Mouse (Mus musculus) embryonic facial prominence, embryonic 12.5 days (tissue): Measurements from ENCODE around the gene Hgfac. TPM values are rescaled to one million over a fixed set of nuclear protein-coding genes. Genes with fewer than 3 reads are reported as not detected.

Experiments used
- ATAC-seq: fragments of 200-750 bp; cut with Nextera tagmentation; 2 replicates; pipeline ENCODE4 v1.8.0; 2017; ENCODE audit not compliant: insufficient number of reproducible peaks, insufficient read depth, low FRiP score, low TSS enrichment
- H3K27ac ChIP-seq: fragments of 300-500 bp; sonication (generic); 2 replicates; pipeline ENCODE4 v1.5.1; 2016; ENCODE audit warnings: mild to moderate bottlenecking
- H3K27me3 ChIP-seq: fragments of 300-500 bp; sonication (generic); 2 replicates; pipeline ENCODE4 v1.6.1; 2016; ENCODE audit warnings: mild to moderate bottlenecking, moderate library complexity
- H3K36me3 ChIP-seq: fragments of 300-500 bp; sonication (generic); 2 replicates; pipeline ENCODE4 v1.6.1; 2016; ENCODE audit warnings: mild to moderate bottlenecking
- H3K4me1 ChIP-seq: fragments of 300-500 bp; sonication (generic); 2 replicates; pipeline ENCODE4 v1.6.1; 2016
- H3K4me2 ChIP-seq: fragments of 300-500 bp; sonication (generic); replicated peaks from 2 replicates; pipeline ENCODE4 v1.6.1; 2016; ENCODE audit warnings: mild to moderate bottlenecking, moderate library complexity
- H3K4me3 ChIP-seq: fragments of 300-500 bp; sonication (generic); 2 replicates; pipeline ENCODE4 v1.5.1; 2016; ENCODE audit warnings: mild to moderate bottlenecking
- H3K9ac ChIP-seq: fragments of 300-500 bp; sonication (generic); 2 replicates; pipeline ENCODE4 v1.6.1; 2016; ENCODE audit warnings: mild to moderate bottlenecking, moderate library complexity
- H3K9me3 ChIP-seq: fragments of 300-500 bp; sonication (generic); 2 replicates; pipeline ENCODE4 v1.6.1; 2016; ENCODE audit warnings: mild to moderate bottlenecking, moderate library complexity
- WGBS: fragments of 180-500 bp; shearing (Covaris S2); methylation state at CpG from one replicate; pipeline ENCODE4 v1.1.7; 2016; 5-methylcytosine and 5-hydroxymethylcytosine counted together
- microRNA-seq: library from miRNA; unstranded; fragments of <30 nt; microRNA quantifications from one replicate; pipeline ENCODE4, GENCODE M21; 2017
- polyA plus RNA-seq: library from polyadenylated mRNA; unstranded; fragments of >200 nt; fragmentation: Nextera tagmentation; extraction: Ambion mirVana; gene quantifications from 2 replicates; pipeline ENCODE4 v1.2.1, GENCODE M21; 2016

Gene Hgfac
- polyA plus RNA-seq, 1 experiment from 2014 or later: 0.67 TPM

DNA sequence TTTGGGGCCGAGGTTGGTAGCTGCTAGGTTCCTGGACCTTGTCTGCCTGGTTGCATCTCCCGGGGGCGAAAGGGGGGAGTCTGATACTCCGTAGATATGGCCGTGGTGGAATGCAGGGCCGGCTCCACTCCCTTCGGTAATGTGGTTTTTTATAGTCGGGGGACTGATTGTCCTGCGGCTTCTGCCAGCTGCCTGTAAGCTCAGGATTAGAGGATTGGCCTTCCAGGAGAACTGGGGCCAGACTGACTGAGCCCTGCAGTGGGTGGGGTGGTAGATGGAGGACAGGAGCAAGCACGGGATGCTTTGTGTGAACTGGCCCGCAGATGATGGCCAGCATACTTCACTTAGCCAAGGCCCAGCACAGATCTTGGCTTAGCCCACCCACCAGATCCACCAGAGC, 31.9 kb downstream of the Hgfac start:
- no peaks in the 10 kb centered on the region for H3K4me1 ChIP-seq
- WGBS: 77% methylated on average over 11 of the region's 11 CpGs
- no peak for ATAC-seq
- no peaks in the 10 kb centered on the region for H3K9me3 ChIP-seq
- H3K27ac ChIP-seq: no peak overlapping the region
- H3K36me3 ChIP-seq: no peaks in the 10 kb centered on the region
- no peak overlapping the region for H3K9ac ChIP-seq
- H3K4me3 ChIP-seq: no peak overlapping the region
- H3K4me2 ChIP-seq: no peak overlapping the region
- H3K27me3 ChIP-seq: peaks cover 9% of the 10 kb centered on the region

DNA sequence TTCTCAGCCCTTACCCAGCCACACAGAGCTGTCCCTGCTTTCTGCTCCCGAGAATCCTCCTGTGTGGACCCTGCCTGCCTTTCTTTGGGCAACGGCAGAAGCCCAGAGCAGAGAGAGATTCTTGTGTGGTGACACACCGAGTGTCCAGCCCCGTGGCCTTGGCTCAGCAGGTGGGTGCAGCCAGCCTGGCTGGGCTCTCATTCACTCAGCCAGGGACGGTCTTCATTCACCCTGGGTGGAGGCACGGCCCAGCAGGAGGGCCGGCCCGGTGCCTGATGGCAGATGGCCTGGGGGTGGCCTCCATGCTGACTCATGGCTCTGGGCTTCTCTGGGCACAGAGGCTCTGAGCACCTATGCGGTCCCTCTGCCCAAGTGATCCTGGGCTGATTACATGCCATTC, 32.7 kb downstream of the Hgfac start:
- H3K4me2 ChIP-seq: no peak overlapping the region
- H3K27me3 ChIP-seq: peaks cover 17% of the 10 kb centered on the region
- H3K9ac ChIP-seq: no peak overlapping the region
- no peak overlapping the region for H3K4me3 ChIP-seq
- 60% methylated on average over 9 of the region's 9 CpGs for WGBS
- H3K4me1 ChIP-seq: no peaks in the 10 kb centered on the region
- no peak overlapping the region for H3K27ac ChIP-seq
- H3K36me3 ChIP-seq: no peaks in the 10 kb centered on the region
- no peak for ATAC-seq
- no peaks in the 10 kb centered on the region for H3K9me3 ChIP-seq

DNA sequence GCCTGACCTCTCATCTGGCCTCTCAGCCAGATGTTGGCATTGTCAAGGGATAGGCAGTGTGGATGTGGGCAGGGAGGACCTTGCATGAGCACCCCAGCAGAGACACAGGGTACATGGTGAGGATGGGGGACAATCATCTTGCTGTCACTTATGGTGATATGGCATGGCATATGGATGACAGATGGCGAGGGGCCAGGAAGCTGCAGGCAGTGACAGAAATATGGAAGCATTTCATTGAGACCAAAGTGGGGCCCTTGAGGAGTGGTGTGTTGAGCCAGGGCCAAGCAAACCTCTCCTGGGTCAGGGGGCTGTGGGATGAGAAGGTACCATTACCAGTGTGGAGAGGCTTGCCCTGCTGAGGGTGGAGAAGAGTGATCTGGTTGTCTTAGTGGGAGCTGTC, 35.1 kb downstream of the Hgfac start:
- no peak overlapping the region for H3K4me3 ChIP-seq
- H3K36me3 ChIP-seq: no peaks in the 10 kb centered on the region
- H3K4me2 ChIP-seq: no peak overlapping the region
- H3K4me1 ChIP-seq: peaks cover 5% of the 10 kb centered on the region; the same call in 1 of the 2 replicates
- peaks cover 38% of the 10 kb centered on the region for H3K27me3 ChIP-seq
- WGBS: 67% methylated on average over 1 of the region's 1 CpGs
- no peaks in the 10 kb centered on the region for H3K9me3 ChIP-seq
- no peak for ATAC-seq
- no peak overlapping the region for H3K9ac ChIP-seq
- H3K27ac ChIP-seq: no peak overlapping the region

DNA sequence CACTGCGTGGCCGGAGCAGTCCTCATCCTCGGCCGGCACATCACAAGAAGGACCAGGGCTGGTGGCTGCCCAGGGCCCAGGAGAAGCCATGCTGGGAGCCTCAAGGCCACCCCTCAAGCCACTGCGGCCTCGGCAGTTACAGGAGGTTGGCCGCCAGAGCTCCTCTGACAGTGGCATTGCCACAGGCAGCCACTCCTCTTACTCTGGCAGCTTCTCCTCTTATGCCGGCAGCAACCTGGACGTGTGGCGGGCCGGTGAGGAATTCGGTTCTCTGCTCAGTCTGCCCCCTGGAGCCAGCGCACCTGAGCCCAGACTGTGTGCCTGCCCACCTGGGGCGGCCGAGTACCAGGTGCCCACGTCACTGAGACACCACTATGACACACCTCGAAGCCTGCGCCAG, 37.8 kb downstream of the Hgfac start:
- ATAC-seq: no peak
- H3K4me1 ChIP-seq: peaks cover 5% of the 10 kb centered on the region; the same call in 1 of the 2 replicates
- peaks cover 38% of the 10 kb centered on the region for H3K27me3 ChIP-seq
- no peaks in the 10 kb centered on the region for H3K36me3 ChIP-seq
- H3K27ac ChIP-seq: no peak overlapping the region
- no peak overlapping the region for H3K9ac ChIP-seq
- H3K4me3 ChIP-seq: no peak overlapping the region
- H3K9me3 ChIP-seq: no peaks in the 10 kb centered on the region
- 31% methylated on average over 18 of the region's 18 CpGs for WGBS
- no peak overlapping the region; the same call in 1 of the 2 replicates for H3K4me2 ChIP-seq

DNA sequence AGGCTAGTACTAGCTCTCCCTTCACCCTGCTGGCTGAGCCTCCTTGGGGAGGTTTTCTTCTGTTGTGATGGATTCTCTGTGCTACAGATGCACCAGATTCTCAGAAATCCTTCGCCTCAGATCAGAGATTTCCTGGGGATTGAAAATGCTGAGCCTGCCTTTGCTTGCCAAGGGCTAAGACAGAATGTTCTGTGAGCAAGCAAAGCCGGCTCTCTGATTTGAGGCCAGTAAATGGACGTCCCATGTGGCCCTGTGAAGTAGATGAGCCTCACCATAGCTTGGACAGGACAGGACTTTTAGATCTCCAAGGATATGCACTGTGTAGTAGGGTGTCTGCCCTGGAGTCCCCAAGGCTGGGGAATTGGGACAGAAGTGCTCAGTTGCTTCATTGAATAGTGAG, 43.6 kb downstream of the Hgfac start:
- ATAC-seq: no peak
- Histone ChIP-seq H3K9ac (no peak overlapping the region), H3K4me1 (no peaks in the 10 kb centered on the region), H3K27me3 (peaks cover 11% of the 10 kb centered on the region), H3K36me3 (no peaks in the 10 kb centered on the region), H3K4me3 (no peak overlapping the region), H3K27ac (no peak overlapping the region), H3K9me3 (no peaks in the 10 kb centered on the region), H3K4me2 (no peak overlapping the region)
- WGBS: 73% methylated on average over 3 of the region's 3 CpGs

DNA sequence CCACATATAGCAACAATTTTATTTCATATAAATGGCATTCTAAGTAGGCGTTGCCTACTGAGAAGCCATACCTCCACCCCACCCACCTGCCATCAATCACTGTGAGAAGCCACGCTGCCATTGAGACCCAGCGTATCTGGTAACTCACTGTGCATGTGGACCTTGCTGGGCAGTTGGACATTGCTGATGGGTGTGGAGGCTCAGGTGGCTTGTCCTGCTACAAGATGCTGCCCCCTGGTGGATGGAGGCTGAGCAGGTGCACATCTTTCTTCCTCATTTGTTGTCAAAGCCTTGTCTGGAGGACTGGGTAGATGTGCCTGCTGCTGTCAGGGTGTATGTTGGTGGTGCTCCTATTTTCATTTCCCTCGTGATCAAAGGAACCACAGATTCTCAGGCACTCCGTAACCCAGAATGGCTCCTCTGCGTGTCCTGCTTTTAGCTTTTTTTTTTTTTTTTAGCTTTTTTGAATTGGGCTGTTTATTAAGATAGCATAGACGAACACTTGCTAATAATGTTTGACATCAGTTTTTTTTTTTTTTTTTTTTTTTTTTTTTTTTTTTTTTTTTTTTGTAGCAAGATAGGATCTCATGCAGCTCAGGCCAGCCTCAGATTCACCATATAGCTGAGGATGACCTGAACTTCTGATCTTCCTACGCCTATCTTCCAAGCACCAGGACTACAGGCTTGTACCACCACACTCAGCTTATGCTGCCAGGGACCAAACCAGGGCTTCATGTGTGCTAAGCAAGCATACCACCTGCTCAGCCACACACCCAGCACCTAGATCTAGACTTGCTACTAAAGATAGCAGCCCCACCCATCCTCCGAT, 47.7 kb downstream of the Hgfac start:
- H3K9me3 ChIP-seq: no peaks in the 10 kb centered on the region
- WGBS: 70% methylated on average over 9 of the region's 9 CpGs
- no peaks in the 10 kb centered on the region for H3K27me3 ChIP-seq
- no peak for ATAC-seq
- H3K36me3 ChIP-seq: peaks cover 30% of the 10 kb centered on the region
- H3K4me3 ChIP-seq: no peak overlapping the region
- no peak overlapping the region for H3K9ac ChIP-seq
- H3K27ac ChIP-seq: no peak overlapping the region
- no peak overlapping the region for H3K4me2 ChIP-seq
- no peaks in the 10 kb centered on the region for H3K4me1 ChIP-seq

DNA sequence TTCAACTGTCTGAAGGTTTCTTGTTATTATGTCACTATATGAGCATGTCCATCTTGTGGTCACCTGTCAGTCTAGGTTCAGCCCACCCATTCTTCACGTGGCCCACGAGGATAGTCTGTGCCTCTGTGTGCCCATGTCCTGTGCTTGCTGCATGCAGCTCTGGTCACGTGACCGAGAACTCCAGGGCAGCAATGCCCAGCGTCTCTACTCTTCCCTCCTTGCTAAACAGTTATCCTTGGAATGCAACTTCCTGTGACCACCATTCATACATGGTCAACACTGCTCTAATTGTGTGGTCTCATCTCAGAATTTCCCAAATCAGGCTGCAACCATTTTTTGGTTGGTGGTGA, 48.3 kb downstream of the Hgfac start:
- H3K27me3 ChIP-seq: no peaks in the 10 kb centered on the region
- peaks cover 33% of the 10 kb centered on the region for H3K36me3 ChIP-seq
- no peak overlapping the region for H3K9ac ChIP-seq
- 78% methylated on average over 5 of the region's 5 CpGs for WGBS
- H3K4me1 ChIP-seq: no peaks in the 10 kb centered on the region
- no peak for ATAC-seq
- no peak overlapping the region for H3K4me2 ChIP-seq
- H3K27ac ChIP-seq: no peak overlapping the region
- H3K4me3 ChIP-seq: no peak overlapping the region
- no peaks in the 10 kb centered on the region for H3K9me3 ChIP-seq

DNA sequence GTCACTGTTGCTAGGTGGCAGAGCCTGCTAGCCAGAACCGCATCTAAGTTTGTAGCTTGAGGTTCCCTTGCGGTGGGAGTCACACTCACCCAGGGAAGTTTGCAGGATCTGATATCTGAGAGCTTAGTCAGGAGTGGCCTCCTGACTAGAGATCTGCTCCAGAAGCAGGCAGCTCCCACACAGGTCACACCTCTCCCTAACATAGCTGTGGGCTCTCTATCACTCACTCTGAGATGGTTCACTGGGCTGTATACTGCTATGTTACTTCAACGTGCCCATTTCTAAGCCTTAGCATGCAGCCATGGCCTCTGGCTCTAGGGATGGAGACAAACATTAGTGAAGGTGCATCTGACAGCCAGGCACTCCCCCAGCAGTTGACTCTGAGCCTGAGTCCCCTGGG, 50.3 kb downstream of the Hgfac start:
- H3K4me3 ChIP-seq: no peak overlapping the region
- peaks cover 53% of the 10 kb centered on the region for H3K36me3 ChIP-seq
- H3K9me3 ChIP-seq: no peaks in the 10 kb centered on the region
- 86% methylated on average over 3 of the region's 3 CpGs for whole genome bisulfite sequencing
- no peaks in the 10 kb centered on the region for H3K27me3 ChIP-seq
- H3K9ac ChIP-seq: no peak overlapping the region
- no peak overlapping the region for H3K27ac ChIP-seq
- no peak for ATAC-seq
- no peaks in the 10 kb centered on the region for H3K4me1 ChIP-seq
- H3K4me2 ChIP-seq: no peak overlapping the region

Small RNA genes lying within 50 kb of the gene (microRNA-seq; reads per million reads assigned to microRNA genes)
- gene Mir3097: 7.6 reads per million, percentile 24 among the genes with 10 or more reads in this experiment

Other genes with a start within 250 kb of the Hgfac start
- gene Msantd1, start 133.5 kb upstream of the Hgfac start, polyA plus RNA-seq: 0.59 and 1.3 TPM in 2 replicates
- 55.0 and 56.3 TPM in 2 replicates for gene Rgs12, start 92.1 kb upstream of the Hgfac start, polyA plus RNA-seq
- gene Dok7, start 15.3 kb downstream of the Hgfac start, polyA plus RNA-seq: 2.0 and 2.3 TPM in 2 replicates
- 113 and 115 TPM in 2 replicates for gene Lrpap1, start 64.3 kb downstream of the Hgfac start, polyA plus RNA-seq
- 0.24 and 0.33 TPM in 2 replicates for gene Adra2c, start 236.8 kb downstream of the Hgfac start, polyA plus RNA-seq